Mouse (Mus musculus) forebrain, postnatal 0 days (tissue): Measurements from ENCODE around the gene Olfr1161. TPM values are rescaled to one million over a fixed set of nuclear protein-coding genes. Genes with fewer than 3 reads are reported as not detected.

Source experiments
- ATAC-seq: fragments of 200-750 bp; cut with Nextera tagmentation; 2 replicates; pipeline ENCODE4 v1.8.0; 2017; ENCODE audit warnings: mild to moderate bottlenecking, moderate library complexity
- DNase-seq: peaks from one replicate; pipeline ENCODE4 v3.0.0-alpha.2; 2015
- H3K27ac ChIP-seq: fragments of 300-500 bp; sonication (generic); 2 replicates; pipeline ENCODE4 v1.5.1; 2014; ENCODE audit warnings: low read depth, mild to moderate bottlenecking, antibody characterized with exemption, low read length, moderate library complexity, mixed read lengths
- H3K27me3 ChIP-seq: fragments of 300-500 bp; sonication (generic); 2 replicates; pipeline ENCODE4 v1.6.1; 2014; ENCODE audit warnings: mild to moderate bottlenecking, low read length, mixed read lengths; ENCODE audit not compliant: insufficient read depth
- H3K36me3 ChIP-seq: fragments of 300-500 bp; sonication (generic); 2 replicates; pipeline ENCODE4 v1.6.1; 2014; ENCODE audit warnings: mild to moderate bottlenecking, moderate library complexity; ENCODE audit not compliant: insufficient read depth
- H3K4me1 ChIP-seq: fragments of 300-500 bp; sonication (generic); 2 replicates; pipeline ENCODE4 v1.6.1; 2014; ENCODE audit warnings: antibody characterized with exemption; ENCODE audit not compliant: insufficient read depth
- H3K4me2 ChIP-seq: fragments of 300-500 bp; sonication (generic); 2 replicates; pipeline ENCODE4 v1.6.1; 2014; ENCODE audit warnings: low read depth, mild to moderate bottlenecking, moderate library complexity
- H3K4me3 ChIP-seq: fragments of 300-500 bp; sonication (generic); 2 replicates; pipeline ENCODE4 v1.5.1; 2014; ENCODE audit warnings: low read depth, low read length, mixed read lengths
- H3K9ac ChIP-seq: fragments of 300-500 bp; sonication (generic); 2 replicates; pipeline ENCODE4 v1.6.1; 2014; ENCODE audit warnings: mild to moderate bottlenecking
- H3K9me3 ChIP-seq: fragments of 300-500 bp; sonication (generic); 2 replicates; pipeline ENCODE4 v1.6.1; 2016; ENCODE audit warnings: low read length
- CTCF ChIP-seq: sonication (generic); IDR thresholded peaks from 2 replicates; pipeline ENCODE4 v1.5.1; 2016; ENCODE audit warnings: antibody characterized with exemption, control low read depth, low read depth
- polyA plus RNA-seq: library from polyadenylated mRNA; unstranded; fragments of >200 nt; fragmentation: Nextera tagmentation; extraction: Ambion mirVana; gene quantifications from 2 replicates; pipeline ENCODE4 v1.2.1, GENCODE M21; 2015
- total RNA-seq: library from RNA; depleted of rRNA; stranded (reverse); fragments of >200 nt; gene quantifications from 2 replicates; pipeline ENCODE4 v1.2.3, GENCODE M21; 2014; rRNA removed

The Olfr1161 gene
- total and polyA plus RNA-seq, 2 experiments from 2014 or later, result not detected

DNA sequence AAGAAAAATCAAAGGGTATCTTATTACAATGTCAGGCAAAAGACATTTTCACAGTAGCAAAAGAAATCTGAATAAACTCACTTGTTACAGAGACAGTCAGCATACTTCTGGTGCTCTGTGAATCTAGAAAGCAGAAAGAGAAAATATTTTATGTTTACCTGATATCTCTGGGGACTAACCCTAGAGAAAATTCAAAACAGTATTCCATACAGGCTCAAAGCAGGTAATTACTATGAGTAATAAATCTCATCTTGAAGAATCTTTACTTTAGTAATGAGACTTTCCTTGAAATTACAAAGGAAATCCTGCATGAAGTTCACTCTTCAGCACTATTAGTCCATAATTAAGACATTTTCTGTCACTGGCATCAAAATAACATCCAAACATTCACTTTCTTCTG lies 49.2 kb downstream of the Olfr1161 start, which contains the start of gene Olfr1163:
Gene Olfr1163 (minus strand): TSS at position 101 of the 400 bp plus-strand sequence.
- H3K36me3 ChIP-seq, result no peaks in the 10 kb centered on the region
- H3K4me2 ChIP-seq, result no peak within 1 kb of the TSS
- no peaks in the 10 kb centered on the region for H3K4me1 ChIP-seq
- no peaks in the 10 kb centered on the region for H3K9me3 ChIP-seq
- no peak within 1 kb of the TSS for H3K4me3 ChIP-seq
- no peak for TF ChIP-seq CTCF
- H3K27me3 ChIP-seq, result no peaks in the 10 kb centered on the region
- H3K27ac ChIP-seq, result no peak within 1 kb of the TSS
- DNase-seq, result no peak
- H3K9ac ChIP-seq, result no peak within 1 kb of the TSS
- no peak for ATAC-seq

Other genes starting within 250 kb of the Olfr1161 start
- gene Olfr152, start 243.3 kb upstream of the Olfr1161 start, total RNA-seq, result not detected in 2 replicates
- gene Olfr152, start 243.3 kb upstream of the Olfr1161 start, polyA plus RNA-seq, result not detected in 2 replicates
- not detected in 2 replicates for gene Olfr1143, start 222.2 kb upstream of the Olfr1161 start, total RNA-seq
- gene Olfr1143, start 222.2 kb upstream of the Olfr1161 start, polyA plus RNA-seq, result not detected in 2 replicates
- not detected in 2 replicates for gene Olfr1145, start 213.0 kb upstream of the Olfr1161 start, total RNA-seq
- gene Olfr1145, start 213.0 kb upstream of the Olfr1161 start, polyA plus RNA-seq, result not detected in 2 replicates
- not detected in 2 replicates for gene Olfr1148, start 192.2 kb upstream of the Olfr1161 start, total RNA-seq
- gene Olfr1148, start 192.2 kb upstream of the Olfr1161 start, polyA plus RNA-seq, result not detected in 2 replicates
- gene Olfr1150-ps1, start 178.8 kb upstream of the Olfr1161 start, total RNA-seq, result not detected in 2 replicates
- gene Olfr1150-ps1, start 178.8 kb upstream of the Olfr1161 start, polyA plus RNA-seq, result not detected in 2 replicates
- not detected in 2 replicates for gene Olfr1151, start 166.9 kb upstream of the Olfr1161 start, total RNA-seq
- gene Olfr1151, start 166.9 kb upstream of the Olfr1161 start, polyA plus RNA-seq, result not detected in 2 replicates
- not detected in 2 replicates for gene Olfr1152, start 156.3 kb upstream of the Olfr1161 start, total RNA-seq
- gene Olfr1152, start 156.3 kb upstream of the Olfr1161 start, polyA plus RNA-seq, result not detected in 2 replicates
- gene Olfr1153, start 127.8 kb upstream of the Olfr1161 start, total RNA-seq, result not detected in 2 replicates
- gene Olfr1153, start 127.8 kb upstream of the Olfr1161 start, polyA plus RNA-seq, result not detected in 2 replicates
- not detected in 2 replicates for gene Olfr1154, start 117.6 kb upstream of the Olfr1161 start, total RNA-seq
- not detected in 2 replicates for gene Olfr1154, start 117.6 kb upstream of the Olfr1161 start, polyA plus RNA-seq
- not detected in 2 replicates for gene Olfr1155, start 77.6 kb upstream of the Olfr1161 start, total RNA-seq
- not detected in 2 replicates for gene Olfr1155, start 77.6 kb upstream of the Olfr1161 start, polyA plus RNA-seq
- not detected in 2 replicates for gene Olfr1156, start 69.7 kb upstream of the Olfr1161 start, total RNA-seq
- not detected in 2 replicates for gene Olfr1156, start 69.7 kb upstream of the Olfr1161 start, polyA plus RNA-seq
- gene Olfr1157, start 54.5 kb upstream of the Olfr1161 start, total RNA-seq, result not detected in 2 replicates
- gene Olfr1157, start 54.5 kb upstream of the Olfr1161 start, polyA plus RNA-seq, result not detected in 2 replicates
- gene Olfr74, start 48.1 kb upstream of the Olfr1161 start, total RNA-seq, result not detected in 2 replicates
- gene Olfr74, start 48.1 kb upstream of the Olfr1161 start, polyA plus RNA-seq, result not detected in 2 replicates
- not detected in 2 replicates for gene Olfr1158, start 32.7 kb upstream of the Olfr1161 start, total RNA-seq
- gene Olfr1158, start 32.7 kb upstream of the Olfr1161 start, polyA plus RNA-seq, result not detected in 2 replicates
- not detected in 2 replicates for gene Olfr1160, start 14.5 kb upstream of the Olfr1161 start, total RNA-seq
- gene Olfr1160, start 14.5 kb upstream of the Olfr1161 start, polyA plus RNA-seq, result not detected in 2 replicates
- 0.15 TPM in 1 of 2 replicates, not detected in the other for gene Olfr73, start 14.9 kb downstream of the Olfr1161 start, total RNA-seq
- gene Olfr73, start 14.9 kb downstream of the Olfr1161 start, polyA plus RNA-seq, result not detected in 2 replicates
- gene Olfr1162, start 28.4 kb downstream of the Olfr1161 start, total RNA-seq, result not detected in 2 replicates
- not detected in 2 replicates for gene Olfr1162, start 28.4 kb downstream of the Olfr1161 start, polyA plus RNA-seq
- gene Olfr1163, start 49.1 kb downstream of the Olfr1161 start, total RNA-seq, result not detected in 2 replicates
- not detected in 2 replicates for gene Olfr1163, start 49.1 kb downstream of the Olfr1161 start, polyA plus RNA-seq
- not detected in 2 replicates for gene Olfr1164, start 71.2 kb downstream of the Olfr1161 start, total RNA-seq
- gene Olfr1164, start 71.2 kb downstream of the Olfr1161 start, polyA plus RNA-seq, result not detected in 2 replicates
- not detected in 2 replicates for gene Olfr1166, start 105.5 kb downstream of the Olfr1161 start, total RNA-seq
- gene Olfr1166, start 105.5 kb downstream of the Olfr1161 start, polyA plus RNA-seq, result not detected in 2 replicates
- gene Olfr1167, start 132.4 kb downstream of the Olfr1161 start, total RNA-seq, result not detected in 2 replicates
- not detected in 2 replicates for gene Olfr1167, start 132.4 kb downstream of the Olfr1161 start, polyA plus RNA-seq
- gene Olfr1168, start 159.1 kb downstream of the Olfr1161 start, total RNA-seq, result not detected in 2 replicates
- gene Olfr1168, start 159.1 kb downstream of the Olfr1161 start, polyA plus RNA-seq, result not detected in 2 replicates
- gene Olfr1170, start 205.6 kb downstream of the Olfr1161 start, total RNA-seq, result not detected in 2 replicates
- not detected in 2 replicates for gene Olfr1170, start 205.6 kb downstream of the Olfr1161 start, polyA plus RNA-seq